Mouse (Mus musculus) adrenal gland (tissue): ENCODE measurements around the gene C3ar1.

Source experiments
- intact Hi-C: fragments of 180-260 bp; cut with DNase I; formaldehyde crosslinking; loops from one replicate; pipeline ENCODE4 v1.15.1; 2025
- microRNA-seq, 2 experiments: library from miRNA; unstranded; fragments of <30 nt; microRNA quantifications; one replicate each; pipeline ENCODE4; 2019

Gene C3ar1

GRCm38 (mm10) chr6:122800640-122801300 is 55.2 kb downstream of the C3ar1 start:
- intact Hi-C loops, result loop anchor here (5.0 kb wide), 1 partner anchor 77 kb away; no protein-coding TSS in a partner anchor

Small RNA genes within 50 kb of the gene (microRNA-seq; reads per million reads assigned to microRNA genes)
- gene Mir7231, result 0.12 to 0.23 reads per million in 2 experiments
